Mouse (Mus musculus): ENCODE data around the gene F2. TPM values are rescaled to one million over a fixed set of nuclear protein-coding genes. Genes with fewer than 3 reads are reported as not detected.

The F2 gene
- under 1 TPM in 1 of 2 experiments, not detected in 1; 0.18 TPM for total RNA-seq (2023)

GRCm38 (mm10) chr2:91636229-91636628 is at the start of gene F2:
Gene F2, minus strand, starts transcription at chr2:91636414.

GRCm38 (mm10) chr2:91649553-91650359 is 13.5 kb upstream of the F2 start, which contains the start of the genes Zfp408 and Arhgap1:
Gene Zfp408, minus strand, starts transcription at chr2:91649791.
Gene Arhgap1, plus strand, starts transcription at chr2:91649860.

Other genes starting within 250 kb of the F2 start
- 1 to 10 TPM; 2.4 to 2.8 TPM for gene 1110051M20Rik, start 191.7 kb downstream of the F2 start, total RNA-seq (2023)
- 1 to 10 TPM; 5.3 to 6.5 TPM for gene Lrp4, start 178.9 kb downstream of the F2 start, total RNA-seq (2023)
- 10 to 100 TPM; 53.5 to 62.7 TPM for gene Ckap5, start 109.7 kb downstream of the F2 start, total RNA-seq (2023)
- gene Zfp408, start 13.4 kb upstream of the F2 start, total RNA-seq (2023) = 10 to 100 TPM; 17.6 to 18.6 TPM
- 10 to 100 TPM; 80.0 to 80.8 TPM for gene Arhgap1, start 13.4 kb upstream of the F2 start, total RNA-seq (2023)
- 10 to 100 TPM; 23.5 to 23.6 TPM for gene Atg13, start 74.2 kb upstream of the F2 start, total RNA-seq (2023)
- gene Harbi1, start 74.4 kb upstream of the F2 start, total RNA-seq (2023) = 1 to 10 TPM; 2.6 to 3.6 TPM
- 10 to 100 TPM; 32.3 to 34.1 TPM for gene Ambra1, start 93.7 kb upstream of the F2 start, total RNA-seq (2023)